Mouse (Mus musculus) ES-Bruce4 (cell line): ENCODE data around the gene Ptpn13.

ENCODE experiments used
- CTCF ChIP-seq: IDR thresholded peaks from one replicate; pipeline ENCODE4 v1.8.1; 2011; ENCODE audit warnings: low read depth, low read length
- EP300 ChIP-seq: IDR thresholded peaks from 2 replicates; pipeline ENCODE4 v1.6.1; 2011; ENCODE audit warnings: low read depth, low read length; ENCODE audit not compliant: insufficient read depth
- POLR2A ChIP-seq: IDR thresholded peaks from one replicate; pipeline ENCODE4 v1.8.1; 2011; ENCODE audit warnings: low read length; ENCODE audit not compliant: insufficient read depth

DNA sequence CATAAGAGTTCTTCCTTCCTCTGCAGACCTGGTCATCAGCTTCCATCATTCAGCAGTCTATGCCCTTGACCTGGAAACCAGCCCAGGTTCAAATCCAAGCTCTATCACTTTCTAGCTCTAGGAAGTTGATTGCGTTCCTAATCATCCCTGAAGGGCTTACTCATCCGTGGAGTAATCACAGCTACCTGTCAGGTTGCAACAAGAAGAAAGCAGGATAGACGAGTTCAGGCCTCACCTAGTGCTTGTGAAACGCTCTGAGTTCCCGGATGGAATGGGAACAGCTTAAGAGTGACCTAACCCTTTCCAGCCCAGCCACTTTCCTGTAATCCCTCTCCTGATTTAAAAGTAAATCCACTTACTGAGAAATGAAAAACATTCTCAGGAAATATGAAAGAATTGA is 185.2 kb downstream of the Ptpn13 start:
- TF ChIP-seq POLR2A (no peak), CTCF (no peak), EP300 (no peak)
